Mouse (Mus musculus) midbrain, embryonic 16.5 days (tissue): ENCODE measurements around the gene Prpsap2. TPM values are rescaled to one million over a fixed set of nuclear protein-coding genes. Genes with fewer than 3 reads are reported as not detected.

Experiments
- ATAC-seq: fragments of 200-750 bp; cut with Nextera tagmentation; 2 replicates; pipeline ENCODE4 v1.8.0; 2017; ENCODE audit warnings: moderate TSS enrichment
- H3K27ac ChIP-seq: fragments of 300-500 bp; sonication (generic); 2 replicates; pipeline ENCODE4 v1.5.1; 2014; ENCODE audit warnings: mild to moderate bottlenecking, low read length, mixed read lengths
- H3K27me3 ChIP-seq: fragments of 300-500 bp; sonication (generic); 2 replicates; pipeline ENCODE4 v1.6.1; 2014; ENCODE audit warnings: low read depth, low read length, mixed read lengths; ENCODE audit not compliant: control insufficient read depth, insufficient read depth
- H3K36me3 ChIP-seq: fragments of 300-500 bp; sonication (generic); 2 replicates; pipeline ENCODE4 v1.6.1; 2014; ENCODE audit warnings: mild to moderate bottlenecking, low read length, moderate library complexity, mixed read lengths; ENCODE audit not compliant: control insufficient read depth, insufficient read depth
- H3K4me1 ChIP-seq: fragments of 300-500 bp; sonication (generic); 2 replicates; pipeline ENCODE4 v1.6.1; 2014; ENCODE audit warnings: mild to moderate bottlenecking, low read length, mixed read lengths; ENCODE audit not compliant: control insufficient read depth, insufficient read depth
- H3K4me2 ChIP-seq: fragments of 300-500 bp; sonication (generic); 2 replicates; pipeline ENCODE4 v1.6.1; 2014; ENCODE audit warnings: mild to moderate bottlenecking, low read length, mixed read lengths
- H3K4me3 ChIP-seq: fragments of 300-500 bp; sonication (generic); 2 replicates; pipeline ENCODE4 v1.5.1; 2014; ENCODE audit warnings: low read depth, mild to moderate bottlenecking, low read length, moderate library complexity, mixed read lengths
- H3K9ac ChIP-seq: fragments of 300-500 bp; sonication (generic); 2 replicates; pipeline ENCODE4 v1.6.1; 2014; ENCODE audit warnings: low read depth, low read length, mixed read lengths
- H3K9me3 ChIP-seq: fragments of 300-500 bp; sonication (generic); replicated peaks from 2 replicates; pipeline ENCODE4 v1.6.1; 2014; ENCODE audit warnings: mild to moderate bottlenecking, low read length, mixed read lengths; ENCODE audit not compliant: control insufficient read depth, poor library complexity, severe bottlenecking
- WGBS: fragments of 180-500 bp; shearing (Covaris S2); extraction: QIAGEN DNeasy Blood & Tissue Kit; methylation state at CpG from one replicate; pipeline ENCODE4 v1.1.7; 2014; 5-methylcytosine and 5-hydroxymethylcytosine counted together
- polyA plus RNA-seq: library from polyadenylated mRNA; unstranded; fragments of >200 nt; fragmentation: Nextera tagmentation; extraction: Ambion mirVana; gene quantifications from 2 replicates; pipeline ENCODE4 v1.2.1, GENCODE M21; 2015

Gene Prpsap2
- polyA plus RNA-seq, 1 experiment from 2014 or later, result 55.3 TPM

DNA sequence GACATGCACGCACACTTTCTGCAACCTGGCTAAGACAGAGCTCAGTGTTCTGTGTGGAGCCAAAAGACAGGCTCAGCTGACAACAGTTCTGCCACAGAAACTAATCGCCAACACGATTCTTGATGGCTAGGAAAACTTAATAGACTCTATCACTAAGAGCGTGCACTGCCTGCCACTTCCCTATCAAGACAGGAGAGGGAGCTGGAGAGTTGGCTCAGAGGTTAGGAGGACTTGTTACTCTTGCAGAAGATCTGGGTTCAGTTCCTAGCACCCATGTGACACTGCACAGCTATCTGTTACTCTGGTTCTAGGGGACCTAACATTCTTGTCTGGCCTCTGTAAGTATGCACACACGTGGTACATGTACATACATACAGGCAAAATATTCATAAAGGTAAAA, 10.3 kb downstream of the Prpsap2 start:
- Histone ChIP-seq H3K9me3 (no peaks in the 10 kb centered on the region), H3K4me2 (no peak overlapping the region)

DNA sequence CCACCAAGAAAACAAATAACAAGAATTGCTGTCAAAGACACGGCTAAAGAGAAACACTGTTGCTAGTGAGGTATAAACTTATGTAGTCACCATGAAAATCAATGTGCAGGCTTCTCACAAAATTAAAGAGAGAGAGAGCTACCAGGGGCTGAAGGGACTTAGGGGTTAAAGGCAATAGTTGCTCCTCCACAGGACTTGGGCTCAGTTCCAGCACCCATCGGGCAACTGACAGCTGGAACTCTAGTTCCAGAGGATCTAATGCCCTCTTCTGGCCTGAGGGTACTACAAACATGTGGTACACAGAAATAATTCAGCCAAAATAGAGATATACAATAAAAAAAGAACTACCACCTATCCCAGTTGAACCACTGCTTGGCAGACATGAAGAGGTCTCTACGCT, 14.7 kb downstream of the Prpsap2 start:
- Histone ChIP-seq H3K4me2 (no peak overlapping the region), H3K27ac (no peak overlapping the region), H3K36me3 (peaks cover 17% of the 10 kb centered on the region), H3K4me1 (no peaks in the 10 kb centered on the region), H3K4me3 (no peak overlapping the region), H3K27me3 (no peaks in the 10 kb centered on the region), H3K9me3 (no peaks in the 10 kb centered on the region), H3K9ac (no peak overlapping the region)
- ATAC-seq, result no peak
- 73% methylated on average over 3 of the region's 3 CpGs for WGBS

More for the DNA sequence above, 10.3 kb downstream of the Prpsap2 start:
- H3K36me3 ChIP-seq, result peaks cover 22% of the 10 kb centered on the region
- no peak overlapping the region for H3K4me3 ChIP-seq
- WGBS, result 76% methylated on average over 5 of the region's 5 CpGs
- no peaks in the 10 kb centered on the region for H3K4me1 ChIP-seq
- no peak overlapping the region for H3K27ac ChIP-seq
- no peak for ATAC-seq
- H3K9ac ChIP-seq, result no peak overlapping the region
- H3K27me3 ChIP-seq, result no peaks in the 10 kb centered on the region

DNA sequence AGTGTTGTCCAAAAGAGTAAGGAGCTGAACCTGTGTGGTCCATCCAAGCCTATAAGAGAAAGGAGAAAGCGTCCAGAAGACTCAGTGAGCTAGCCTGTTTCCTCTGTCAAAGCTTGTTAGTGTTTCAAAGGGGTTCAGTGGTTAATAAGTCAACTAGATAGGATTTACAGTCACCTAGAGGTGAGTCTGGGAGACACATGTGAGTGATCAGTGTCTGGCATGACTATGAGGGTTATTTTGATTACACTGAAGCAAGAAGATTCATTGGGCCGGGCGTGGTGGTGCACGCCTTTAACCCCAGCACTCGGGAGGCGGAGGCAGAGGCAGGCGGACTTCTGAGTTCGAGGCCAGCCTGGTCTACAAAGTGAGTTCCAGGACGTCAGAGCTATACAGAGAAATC, 16.1 kb downstream of the Prpsap2 start:
- H3K27ac ChIP-seq, result no peak overlapping the region
- H3K4me2 ChIP-seq, result no peak overlapping the region
- WGBS, result 93% methylated on average over 9 of the region's 9 CpGs
- peaks cover 19% of the 10 kb centered on the region for H3K36me3 ChIP-seq
- no peaks in the 10 kb centered on the region for H3K27me3 ChIP-seq
- ATAC-seq, result no peak
- H3K9me3 ChIP-seq, result no peaks in the 10 kb centered on the region
- H3K4me1 ChIP-seq, result no peaks in the 10 kb centered on the region
- no peak overlapping the region for H3K4me3 ChIP-seq
- no peak overlapping the region for H3K9ac ChIP-seq

DNA sequence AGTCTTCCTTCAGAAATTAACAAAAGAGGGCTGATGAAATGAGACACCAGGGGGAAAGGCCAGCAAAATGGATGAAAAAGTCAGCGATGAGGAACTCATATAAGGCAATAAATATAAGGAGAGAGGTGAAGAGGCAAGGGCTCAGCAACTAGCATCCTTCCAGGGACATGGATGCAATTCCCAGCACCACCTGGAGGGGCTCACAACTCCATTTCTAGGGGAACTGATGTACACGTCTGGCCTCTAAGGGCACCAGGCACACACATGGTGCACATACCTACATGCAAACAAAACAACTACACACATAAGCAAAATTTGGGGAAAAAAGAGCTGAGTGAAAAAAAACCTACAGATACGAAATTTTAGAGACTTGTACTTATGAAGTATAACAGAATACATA, 17.4 kb downstream of the Prpsap2 start:
- Histone ChIP-seq H3K27ac (no peak overlapping the region), H3K4me2 (no peak overlapping the region), H3K36me3 (peaks cover 27% of the 10 kb centered on the region), H3K4me1 (no peaks in the 10 kb centered on the region), H3K9me3 (no peaks in the 10 kb centered on the region), H3K27me3 (no peaks in the 10 kb centered on the region), H3K9ac (no peak overlapping the region), H3K4me3 (no peak overlapping the region)
- ATAC-seq, result no peak
- WGBS, result 64% methylated on average over 3 of the region's 3 CpGs

GRCm38 (mm10) chr11:61743768-61744167, 18.1 kb downstream of the Prpsap2 start:
- Histone ChIP-seq H3K4me2 (no peak overlapping the region), H3K4me3 (no peak overlapping the region), H3K9ac (no peak overlapping the region), H3K27me3 (no peaks in the 10 kb centered on the region), H3K9me3 (no peaks in the 10 kb centered on the region), H3K27ac (no peak overlapping the region), H3K4me1 (no peaks in the 10 kb centered on the region), H3K36me3 (peaks cover 27% of the 10 kb centered on the region)
- ATAC-seq, result no peak
- WGBS, result 61% methylated on average over 3 of the region's 3 CpGs

DNA sequence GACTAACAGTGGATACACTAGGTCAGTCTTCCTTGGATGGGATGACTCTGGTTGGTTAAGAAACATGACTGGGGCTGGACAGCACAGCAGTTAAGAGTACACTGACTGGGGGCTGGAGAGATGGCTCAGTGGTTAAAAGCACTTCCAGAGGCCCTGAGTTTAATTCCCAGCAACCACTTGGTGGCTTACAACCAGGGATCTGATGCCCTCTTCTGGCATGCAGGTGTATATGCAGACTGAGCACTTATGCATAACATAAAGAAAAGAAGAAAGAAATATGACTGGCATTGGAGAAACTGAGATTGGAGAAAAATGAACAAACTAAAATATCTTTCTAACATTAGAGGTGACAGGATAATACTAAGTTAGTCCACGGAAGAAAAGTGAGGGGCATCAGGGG, 21.4 kb downstream of the Prpsap2 start:
- Histone ChIP-seq H3K27me3 (no peaks in the 10 kb centered on the region), H3K36me3 (peaks cover 27% of the 10 kb centered on the region), H3K9me3 (no peaks in the 10 kb centered on the region), H3K4me1 (no peaks in the 10 kb centered on the region), H3K4me2 (no peak overlapping the region), H3K4me3 (no peak overlapping the region), H3K27ac (no peak overlapping the region), H3K9ac (no peak overlapping the region)
- no peak for ATAC-seq
- 96% methylated on average over 1 of the region's 1 CpGs for WGBS

GRCm38 (mm10) chr11:61737290-61737689, 24.6 kb downstream of the Prpsap2 start:
- Histone ChIP-seq H3K27me3 (no peaks in the 10 kb centered on the region), H3K9ac (no peak overlapping the region), H3K4me2 (no peak overlapping the region), H3K4me3 (no peak overlapping the region), H3K4me1 (no peaks in the 10 kb centered on the region), H3K27ac (no peak overlapping the region), H3K36me3 (peaks cover 38% of the 10 kb centered on the region), H3K9me3 (no peaks in the 10 kb centered on the region)
- no peak for ATAC-seq
- 93% methylated on average over 1 of the region's 1 CpGs for WGBS

DNA sequence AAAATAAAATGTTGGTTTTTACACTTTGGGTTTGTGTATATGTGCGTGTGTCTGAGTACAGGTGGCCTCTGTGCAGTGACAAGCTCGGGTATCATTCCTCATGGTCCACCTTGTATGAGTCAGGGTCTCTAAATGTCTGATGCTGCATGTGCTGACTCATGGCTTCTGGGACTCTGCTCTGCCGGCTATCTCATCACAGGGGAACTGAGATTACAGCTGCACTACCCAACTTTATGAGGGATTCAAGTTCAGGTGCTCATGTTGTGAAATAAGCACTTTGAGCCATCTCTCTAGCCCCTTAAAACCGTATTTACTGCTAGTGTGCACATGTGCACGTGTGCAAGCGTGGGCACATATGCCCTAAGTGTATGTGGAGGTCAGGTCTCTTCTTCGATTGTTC, 29.2 kb downstream of the Prpsap2 start:
- H3K27ac ChIP-seq, result no peak overlapping the region
- no peaks in the 10 kb centered on the region for H3K27me3 ChIP-seq
- 94% methylated on average over 7 of the region's 7 CpGs for WGBS
- H3K9me3 ChIP-seq, result no peaks in the 10 kb centered on the region
- ATAC-seq, result no peak
- no peak overlapping the region for H3K4me3 ChIP-seq
- no peaks in the 10 kb centered on the region for H3K4me1 ChIP-seq
- H3K9ac ChIP-seq, result no peak overlapping the region
- no peak overlapping the region for H3K4me2 ChIP-seq
- peaks cover 28% of the 10 kb centered on the region for H3K36me3 ChIP-seq

DNA sequence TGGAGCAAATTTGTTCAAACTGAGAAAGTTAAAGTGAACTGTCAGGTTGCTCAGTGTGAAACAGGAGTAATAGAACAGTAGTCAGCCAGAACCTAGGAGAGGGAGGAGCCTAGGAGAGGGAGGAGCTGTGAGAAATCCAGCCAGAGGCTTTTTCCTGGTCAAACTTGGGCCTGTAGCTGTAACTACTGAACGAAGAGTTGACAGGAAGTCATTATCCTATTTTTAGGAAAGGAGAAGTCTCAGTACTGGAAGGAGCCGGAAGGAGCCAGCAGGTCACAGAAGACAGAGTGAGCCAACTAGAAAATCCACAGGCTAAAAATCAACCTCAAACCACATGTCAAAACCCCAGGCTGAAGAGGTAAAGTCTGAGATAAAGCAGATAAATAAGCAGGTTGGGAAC, 33.9 kb downstream of the Prpsap2 start:
- no peaks in the 10 kb centered on the region for H3K27me3 ChIP-seq
- no peak overlapping the region for H3K4me2 ChIP-seq
- H3K4me1 ChIP-seq, result no peaks in the 10 kb centered on the region
- H3K27ac ChIP-seq, result no peak overlapping the region
- peaks cover 17% of the 10 kb centered on the region for H3K36me3 ChIP-seq
- no peak overlapping the region for H3K9ac ChIP-seq
- H3K9me3 ChIP-seq, result no peaks in the 10 kb centered on the region
- H3K4me3 ChIP-seq, result no peak overlapping the region
- WGBS, result 96% methylated on average over 2 of the region's 2 CpGs
- no peak for ATAC-seq

GRCm38 (mm10) chr11:61722077-61722476, 39.8 kb downstream of the Prpsap2 start:
- no peak overlapping the region for H3K4me2 ChIP-seq
- H3K27me3 ChIP-seq, result no peaks in the 10 kb centered on the region
- no peaks in the 10 kb centered on the region for H3K4me1 ChIP-seq
- H3K27ac ChIP-seq, result no peak overlapping the region
- H3K4me3 ChIP-seq, result no peak overlapping the region
- no peak overlapping the region for H3K9ac ChIP-seq
- 73% methylated on average over 5 of the region's 5 CpGs for WGBS
- no peaks in the 10 kb centered on the region for H3K9me3 ChIP-seq
- no peak for ATAC-seq
- H3K36me3 ChIP-seq, result no peaks in the 10 kb centered on the region
